Mouse (Mus musculus) lung, adult 10 weeks (tissue): ENCODE results near the gene Sprr2a2. TPM values are rescaled to one million over a fixed set of nuclear protein-coding genes. Genes with fewer than 3 reads are reported as not detected.

Source experiments
- polyA plus RNA-seq: library from polyadenylated mRNA; stranded (reverse); fragments of 350-450 nt; fragmentation: Illumina TruSeq; extraction: RNeasy Lipid Tissue Mini Kit (QIAGEN cat#74804); gene quantifications from one replicate; pipeline ENCODE4 v1.2.3, GENCODE M21; 2014; ENCODE audit warnings: low read depth, low replicate concordance; ENCODE audit not compliant: insufficient read depth

The Sprr2a2 gene
- 0.51 TPM for polyA plus RNA-seq

GRCm38 (mm10) chr3:92215569-92215968 lies at the start of gene Sprr2a2, which contains the start of gene Sprr2a1:
Gene Sprr2a2, plus strand, starts transcription at chr3:92215920.
Gene Sprr2a1, plus strand, starts transcription at chr3:92215799.

GRCm38 (mm10) chr3:92285101-92285500 lies 69.4 kb downstream of the Sprr2a2 start, which contains the start of gene Sprr2a3:
Gene Sprr2a3, plus strand, starts transcription at chr3:92285417.

Other genes with a start within 250 kb of the Sprr2a2 start
- gene Pglyrp3, start 201.3 kb upstream of the Sprr2a2 start, polyA plus RNA-seq, result not detected
- gene Lor, start 132.8 kb upstream of the Sprr2a2 start, polyA plus RNA-seq, result 0.13 TPM
- gene Prr9, start 92.0 kb upstream of the Sprr2a2 start, polyA plus RNA-seq, result not detected
- not detected for gene Lelp1, start 73.2 kb upstream of the Sprr2a2 start, polyA plus RNA-seq
- gene Sprr2a1, start 121 bp upstream of the Sprr2a2 start, polyA plus RNA-seq, result not detected
- gene Sprr2a3, start 69.5 kb downstream of the Sprr2a2 start, polyA plus RNA-seq, result not detected
- not detected for gene Sprr2b, start 100.7 kb downstream of the Sprr2a2 start, polyA plus RNA-seq
- gene Sprr2d, start 123.2 kb downstream of the Sprr2a2 start, polyA plus RNA-seq, result not detected
- gene Sprr2e, start 136.2 kb downstream of the Sprr2a2 start, polyA plus RNA-seq, result not detected
- not detected for gene Sprr2f, start 149.3 kb downstream of the Sprr2a2 start, polyA plus RNA-seq
- not detected for gene Sprr2h, start 169.8 kb downstream of the Sprr2a2 start, polyA plus RNA-seq
- not detected for gene Sprr2i, start 192.1 kb downstream of the Sprr2a2 start, polyA plus RNA-seq
- gene Sprr2j-ps, start 202.2 kb downstream of the Sprr2a2 start, polyA plus RNA-seq, result not detected
- gene Gm9774, start 213.5 kb downstream of the Sprr2a2 start, polyA plus RNA-seq, result 3.0 TPM
- not detected for gene Sprr2k, start 216.7 kb downstream of the Sprr2a2 start, polyA plus RNA-seq
- gene Sprr1b, start 222.9 kb downstream of the Sprr2a2 start, polyA plus RNA-seq, result not detected
- gene Sprr3, start 242.8 kb downstream of the Sprr2a2 start, polyA plus RNA-seq, result not detected